Comparison of ENCODE assay signal across 11 mouse cellular contexts in the genomic region with DNA sequence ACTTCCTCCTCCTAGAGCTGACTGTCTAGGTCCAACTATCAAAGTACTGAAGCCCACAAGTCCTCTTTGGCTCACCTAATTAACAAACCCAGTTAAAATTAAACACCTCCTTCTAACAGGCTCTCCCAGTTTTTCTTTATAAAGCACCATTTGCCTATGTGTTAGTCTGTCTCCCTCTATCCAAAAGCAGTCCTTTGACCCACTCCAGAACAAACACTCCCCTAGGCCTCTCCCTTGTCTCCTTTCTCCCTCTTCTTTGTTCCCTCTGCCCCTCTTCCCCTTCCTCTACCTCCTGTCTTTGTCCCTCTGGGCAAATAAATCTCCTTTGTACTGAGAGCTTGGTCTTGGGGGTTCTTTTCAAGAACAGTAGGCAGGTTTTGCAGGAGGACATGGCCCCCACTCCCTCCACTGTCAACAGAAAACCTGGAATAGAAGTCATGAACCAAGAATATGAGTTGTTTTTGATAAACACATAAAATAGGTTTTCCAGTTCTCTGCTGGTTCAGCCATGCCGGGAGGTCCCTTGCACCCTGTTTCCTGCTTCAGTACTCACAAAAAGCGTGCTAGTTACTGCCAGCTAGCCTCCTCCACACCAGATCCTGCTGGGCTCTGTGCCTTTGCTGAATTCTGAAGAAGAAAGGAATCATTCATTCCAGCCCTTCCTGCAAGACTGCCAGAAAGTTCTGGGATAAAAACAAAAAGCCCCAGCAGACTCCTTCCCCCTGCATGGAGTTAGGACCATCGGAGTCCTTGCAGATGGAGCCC. TPM values are rescaled to one million over a fixed set of nuclear protein-coding genes. Genes with fewer than 3 reads are reported as not detected.
DNase-seq lines count a peak whose midpoint lies in the region; ATAC-seq lines count a peak whose summit lies in the region.
"Had no signal": no experiment of that assay in that cellular context is flagged by ENCODE, and none has a peak within 500 bp of the region (broad histone marks: within the 10 kb centered on the region; RNA-seq: fewer than 3 reads in every experiment).

No protein-coding gene starts in this region.

- peaks cover 10% of the 10 kb centered on the region for H3K4me1 ChIP-seq in heart, embryonic 13.5 days
- H3K4me1 ChIP-seq in stomach, embryonic 16.5 days (ENCODE audit: control insufficient read depth, insufficient read depth, low read length), result peaks cover 6% of the 10 kb centered on the region; the same call in 1 of the 2 replicates

- no peak overlapping the region for H3K4me3 ChIP-seq in heart, embryonic 13.5 days
- H3K4me3 ChIP-seq in stomach, embryonic 16.5 days (replicated peaks; ENCODE audit: low read length), result no peak overlapping the region

- no peaks in the 10 kb centered on the region for H3K36me3 ChIP-seq in heart, embryonic 13.5 days
- H3K36me3 ChIP-seq in stomach, embryonic 16.5 days (ENCODE audit: control insufficient read depth, insufficient read depth, low read length), result no peaks in the 10 kb centered on the region

- H3K9me3 ChIP-seq in heart, embryonic 13.5 days, result no peaks in the 10 kb centered on the region
- no peaks in the 10 kb centered on the region for H3K9me3 ChIP-seq in stomach, embryonic 16.5 days (replicated peaks; ENCODE audit: control insufficient read depth, low read length)

- WGBS in heart, embryonic 13.5 days, result 47% methylated on average over 3 of the region's 3 CpGs
- WGBS in stomach, embryonic 16.5 days, result 59% methylated on average over 3 of the region's 3 CpGs

- no peaks in the 10 kb centered on the region; the same call in 1 of the 2 replicates for H3K27me3 ChIP-seq in heart, embryonic 13.5 days (replicated peaks)
- H3K27me3 ChIP-seq in stomach, embryonic 16.5 days (ENCODE audit: control insufficient read depth, insufficient read depth, low read length), result no peaks in the 10 kb centered on the region

- intact Hi-C loops in heart, postnatal 25 days (cut with DNase I), result no loop called here

- peak overlapping the region; percentile 46 for H3K27ac ChIP-seq in heart, embryonic 13.5 days (replicated peaks)
- H3K27ac ChIP-seq in stomach, embryonic 16.5 days (ENCODE audit: low read length), result peak overlapping the region; percentile 22; the same call in 1 of the 2 replicates
- H3K27ac ChIP-seq: macrophage had no signal

- H3K9ac ChIP-seq in heart, embryonic 13.5 days, result no peak overlapping the region
- H3K9ac ChIP-seq in stomach, embryonic 16.5 days (ENCODE audit: low read length), result no peak overlapping the region

- H3K4me2 ChIP-seq in heart, embryonic 13.5 days, result no peak overlapping the region
- no peak overlapping the region for H3K4me2 ChIP-seq in stomach, embryonic 16.5 days (ENCODE audit: low read depth, low read length)

- ATAC-seq in heart, embryonic 13.5 days (ENCODE audit: extremely low read depth, insufficient number of reproducible peaks, low FRiP score, low TSS enrichment), result no peak
- no peak for ATAC-seq in stomach, embryonic 16.5 days (ENCODE audit: insufficient read depth, low FRiP score)

- no peak for DNase-seq in heart, postnatal 25 days (ENCODE audit: low spot score)
- DNase-seq in testis, postnatal 10 days (ENCODE audit: low spot score), result peak; percentile 41
- no peak for DNase-seq in testis, postnatal 14 days (ENCODE audit: low spot score)
- peak; percentile 40 to 75 for DNase-seq in layer of hippocampus, postnatal 14 days (ENCODE audit: low spot score in 2 of 2)
- no peak for DNase-seq in urinary bladder, postnatal 14 days (ENCODE audit: low spot score)
- no peak for DNase-seq in kidney, adult 9 months
- DNase-seq: adrenal gland, postnatal 10 days; kidney, postnatal 25 days had no signal

RNA-seq across cellular contexts. Expression of a gene that starts 17.4 kb away (rescaled TPM):
- polyA plus RNA-seq in heart, embryonic 13.5 days (2015; fragmentation: Nextera tagmentation; extraction: Ambion mirVana), result 35.4 and 38.1 TPM in 2 replicates
- total RNA-seq in heart, postnatal 25 days (2021), result 10 to 100 TPM; 19.0 to 23.8 TPM
- total RNA-seq in layer of hippocampus, postnatal 14 days (2021), result 10 to 100 TPM; 24.5 to 25.4 TPM
- polyA plus RNA-seq in stomach, embryonic 16.5 days (2015; fragmentation: Nextera tagmentation; extraction: Ambion mirVana), result 47.3 and 57.0 TPM in 2 replicates

RNA-seq across cellular contexts. Expression of a gene that starts 35.3 kb away (rescaled TPM):
- polyA plus RNA-seq in heart, embryonic 13.5 days (2015; fragmentation: Nextera tagmentation; extraction: Ambion mirVana), result 24.6 and 25.9 TPM in 2 replicates
- 10 to 100 TPM; 20.0 to 23.2 TPM for total RNA-seq in heart, postnatal 25 days (2021)
- total RNA-seq in layer of hippocampus, postnatal 14 days (2021), result 10 to 100 TPM; 25.7 to 26.4 TPM
- 44.7 TPM in 2 replicates for polyA plus RNA-seq in stomach, embryonic 16.5 days (2015; fragmentation: Nextera tagmentation; extraction: Ambion mirVana)

Comparison
In these comparisons a context has a peak if more than half of its experiments do, and no peak if none do; other contexts are left out.
1. DNase-seq: peak in testis, postnatal 10 days (single experiment) and layer of hippocampus, postnatal 14 days (2 of 2); none in heart, postnatal 25 days (single experiment), testis, postnatal 14 days (single experiment), urinary bladder, postnatal 14 days (single experiment) and kidney, adult 9 months (single experiment).